Mouse (Mus musculus): ENCODE data around the gene Tspan32.

- TF ChIP-seq POLR2A (IDR thresholded peaks at IDR 0.05; ENCODE audit: insufficient read depth, low read depth, low read length) (no peak), CTCF (IDR thresholded peaks at IDR 0.05; ENCODE audit: insufficient read depth, low read depth, low read length) (no peak)
These were observed 50.2 kb downstream of the Tspan32 start for GRCm38 (mm10) chr7:143055001-143055400.
